Mouse (Mus musculus) neural tube, embryonic 11.5 days (tissue): Measurements from ENCODE around the gene Gna11. TPM values are rescaled to one million over a fixed set of nuclear protein-coding genes. Genes with fewer than 3 reads are reported as not detected.
A peak's percentile ranks its signal among the peaks of the same experiment; 100 is the strongest.

ENCODE experiments used
- ATAC-seq: fragments of 200-750 bp; cut with Nextera tagmentation; 2 replicates; pipeline ENCODE4 v1.8.0; 2017; ENCODE audit warnings: moderate number of reproducible peaks, mild to moderate bottlenecking, moderate TSS enrichment, moderate library complexity; ENCODE audit not compliant: insufficient read depth, low FRiP score, low TSS enrichment
- DNase-seq: peaks from one replicate; pipeline ENCODE4 v3.0.0-alpha.2; 2015; ENCODE audit warnings: low spot score
- H3K27ac ChIP-seq: fragments of 300-500 bp; sonication (generic); 2 replicates; pipeline ENCODE4 v1.5.1; 2014; ENCODE audit warnings: low read depth, mild to moderate bottlenecking, low read length
- H3K27me3 ChIP-seq: fragments of 300-500 bp; sonication (generic); 2 replicates; pipeline ENCODE4 v1.6.1; 2014; ENCODE audit warnings: mild to moderate bottlenecking, low read length, mixed read lengths; ENCODE audit not compliant: control insufficient read depth, insufficient read depth
- H3K36me3 ChIP-seq: fragments of 300-500 bp; sonication (generic); 2 replicates; pipeline ENCODE4 v1.6.1; 2014; ENCODE audit warnings: mild to moderate bottlenecking, low read length, moderate library complexity, mixed read lengths; ENCODE audit not compliant: control insufficient read depth, insufficient read depth
- H3K4me1 ChIP-seq: fragments of 300-500 bp; sonication (generic); 2 replicates; pipeline ENCODE4 v1.6.1; 2014; ENCODE audit warnings: low read length, mixed read lengths; ENCODE audit not compliant: control insufficient read depth, insufficient read depth
- H3K4me2 ChIP-seq: fragments of 300-500 bp; sonication (generic); 2 replicates; pipeline ENCODE4 v1.6.1; 2014; ENCODE audit warnings: low read depth, mild to moderate bottlenecking, moderate library complexity
- H3K4me3 ChIP-seq: fragments of 300-500 bp; sonication (generic); 2 replicates; pipeline ENCODE4 v1.5.1; 2014; ENCODE audit warnings: low read depth, low read length
- H3K9ac ChIP-seq: fragments of 300-500 bp; sonication (generic); 2 replicates; pipeline ENCODE4 v1.6.1; 2014; ENCODE audit warnings: mild to moderate bottlenecking, low read length
- H3K9me3 ChIP-seq: fragments of 300-500 bp; sonication (generic); 2 replicates; pipeline ENCODE4 v1.6.1; 2016; ENCODE audit warnings: low read length; ENCODE audit not compliant: control insufficient read depth
- WGBS: fragments of 180-500 bp; shearing (Covaris S2); extraction: QIAGEN DNeasy Blood & Tissue Kit; methylation state at CpG from one replicate; pipeline ENCODE4 v1.1.7; 2014; 5-methylcytosine and 5-hydroxymethylcytosine counted together
- polyA plus RNA-seq: library from polyadenylated mRNA; unstranded; fragments of >200 nt; fragmentation: Nextera tagmentation; extraction: Ambion mirVana; gene quantifications from 2 replicates; pipeline ENCODE4 v1.2.1, GENCODE M21; 2014

The Gna11 gene
- polyA plus RNA-seq, 1 experiment from 2014 or later: 78.8 TPM

GRCm38 (mm10) chr10:81575695-81576094, 30.7 kb upstream of the Gna11 start:
- peak overlapping the region; percentile 65 for H3K4me2 ChIP-seq
- peak overlapping the region; percentile 56 for H3K9ac ChIP-seq
- H3K9me3 ChIP-seq: no peaks in the 10 kb centered on the region
- no peak for ATAC-seq
- H3K4me3 ChIP-seq: peak overlapping the region; percentile 41
- no peaks in the 10 kb centered on the region for H3K36me3 ChIP-seq
- 2% methylated on average over 6 of the region's 6 CpGs for WGBS
- H3K27ac ChIP-seq: no peak overlapping the region
- H3K4me1 ChIP-seq: peaks cover 17% of the 10 kb centered on the region
- peaks cover 48% of the 10 kb centered on the region for H3K27me3 ChIP-seq
- DNase-seq: no peak

DNA sequence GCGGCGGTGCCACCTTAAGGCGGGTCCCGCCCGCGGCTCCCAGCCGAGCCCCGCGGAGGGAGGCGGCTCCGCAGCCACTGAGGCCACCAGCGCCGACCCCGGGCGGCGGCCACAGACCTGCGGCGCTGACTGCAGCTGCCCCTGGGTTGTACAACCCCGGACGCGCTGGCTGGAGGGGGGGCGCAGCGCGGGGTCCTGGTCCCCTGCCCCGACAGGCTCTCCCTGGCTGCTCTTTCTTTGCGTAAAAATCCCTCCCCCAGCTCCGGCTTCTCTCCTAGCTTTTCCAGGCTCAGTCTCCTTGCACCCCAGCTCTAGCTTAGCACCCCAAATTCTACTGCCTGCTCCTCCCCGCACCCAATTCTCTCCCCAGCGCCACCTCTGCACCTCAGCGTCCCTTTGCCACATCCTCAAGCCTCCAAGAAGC, 30.2 kb upstream of the Gna11 start:
- under 1% methylated on average over 30 of the region's 30 CpGs for WGBS
- peak; percentile 51 for DNase-seq
- Histone ChIP-seq H3K36me3 (no peaks in the 10 kb centered on the region), H3K4me2 (peak overlapping the region; percentile 65), H3K9ac (peak overlapping the region; percentile 56), H3K4me1 (peaks cover 21% of the 10 kb centered on the region), H3K27me3 (peaks cover 46% of the 10 kb centered on the region), H3K4me3 (peak overlapping the region; percentile 41), H3K27ac (no peak overlapping the region), H3K9me3 (no peaks in the 10 kb centered on the region)
- no peak for ATAC-seq

- Histone ChIP-seq H3K4me3 (peak within 1 kb of the TSS; percentile 41), H3K27ac (no peak within 1 kb of the TSS), H3K9ac (peak within 1 kb of the TSS; percentile 56), H3K9me3 (no peaks in the 10 kb centered on the region), H3K4me2 (peak within 1 kb of the TSS; percentile 65), H3K36me3 (no peaks in the 10 kb centered on the region), H3K27me3 (peaks cover 47% of the 10 kb centered on the region), H3K4me1 (peaks cover 24% of the 10 kb centered on the region)
- WGBS: 26% methylated on average over 10 of the region's 10 CpGs
- DNase-seq (no peak), ATAC-seq (no peak)
Measured at GRCm38 (mm10) chr10:81574081-81575056, 29.4 kb upstream of the Gna11 start, which contains the start of gene Tle2. Tle2 (plus strand) TSS chr10:81574561.

- Histone ChIP-seq H3K9ac (no peak overlapping the region), H3K27me3 (peaks cover 47% of the 10 kb centered on the region), H3K9me3 (no peaks in the 10 kb centered on the region), H3K4me1 (peaks cover 35% of the 10 kb centered on the region), H3K27ac (no peak overlapping the region), H3K4me2 (no peak overlapping the region; the same call in 1 of the 2 replicates), H3K4me3 (no peak overlapping the region), H3K36me3 (no peaks in the 10 kb centered on the region)
- DNase-seq (no peak), ATAC-seq (no peak)
- WGBS: 7% methylated on average over 9 of the region's 9 CpGs
Measured at GRCm38 (mm10) chr10:81572975-81573374, 28.0 kb upstream of the Gna11 start.

DNA sequence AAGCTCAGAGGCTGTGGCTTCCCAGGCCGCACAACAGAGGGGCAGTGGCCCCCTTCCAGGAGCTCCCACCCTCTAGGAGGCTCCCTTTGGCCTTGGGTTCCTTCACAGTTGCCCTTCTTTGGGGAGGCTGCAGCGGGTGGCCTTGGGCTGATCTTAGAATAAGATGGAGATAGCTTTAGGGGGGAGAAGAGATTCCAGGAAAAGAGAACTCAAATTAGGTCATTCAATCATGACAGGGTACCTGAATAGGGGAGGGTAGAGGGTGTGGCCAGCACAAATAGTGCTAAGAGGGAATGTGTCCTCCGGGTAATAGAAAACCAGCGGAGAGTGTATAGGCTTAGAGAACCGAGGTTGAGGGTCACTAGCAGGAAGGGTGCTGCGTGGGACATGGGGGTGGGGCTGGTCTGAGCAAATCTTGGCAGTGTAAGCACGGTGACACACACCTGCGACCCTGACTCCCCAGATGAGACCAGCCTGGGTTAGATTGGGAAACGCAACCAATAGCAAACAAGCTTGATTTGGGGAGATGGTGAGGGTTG, 27.2 kb upstream of the Gna11 start:
- H3K4me3 ChIP-seq: no peak overlapping the region
- 2% methylated on average over 9 of the region's 9 CpGs for WGBS

GRCm38 (mm10) chr10:81571501-81571876, 26.5 kb upstream of the Gna11 start:
- Histone ChIP-seq H3K27ac (no peak overlapping the region), H3K9me3 (no peaks in the 10 kb centered on the region), H3K4me1 (peaks cover 35% of the 10 kb centered on the region), H3K4me3 (peak overlapping the region; percentile 26), H3K36me3 (no peaks in the 10 kb centered on the region), H3K9ac (no peak overlapping the region), H3K4me2 (peak overlapping the region; percentile 47), H3K27me3 (peaks cover 48% of the 10 kb centered on the region)
- ATAC-seq: peak; percentile 92
- DNase-seq: peak; percentile 95
- 0% methylated on average over 18 of the region's 18 CpGs for WGBS

More for the DNA sequence above, 27.2 kb upstream of the Gna11 start:
- DNase-seq: no peak
- Histone ChIP-seq H3K27me3 (peaks cover 52% of the 10 kb centered on the region), H3K36me3 (no peaks in the 10 kb centered on the region), H3K4me2 (peak overlapping the region; percentile 21), H3K9ac (no peak overlapping the region), H3K27ac (no peak overlapping the region), H3K4me1 (peaks cover 35% of the 10 kb centered on the region), H3K9me3 (no peaks in the 10 kb centered on the region)
- ATAC-seq: no peak

DNA sequence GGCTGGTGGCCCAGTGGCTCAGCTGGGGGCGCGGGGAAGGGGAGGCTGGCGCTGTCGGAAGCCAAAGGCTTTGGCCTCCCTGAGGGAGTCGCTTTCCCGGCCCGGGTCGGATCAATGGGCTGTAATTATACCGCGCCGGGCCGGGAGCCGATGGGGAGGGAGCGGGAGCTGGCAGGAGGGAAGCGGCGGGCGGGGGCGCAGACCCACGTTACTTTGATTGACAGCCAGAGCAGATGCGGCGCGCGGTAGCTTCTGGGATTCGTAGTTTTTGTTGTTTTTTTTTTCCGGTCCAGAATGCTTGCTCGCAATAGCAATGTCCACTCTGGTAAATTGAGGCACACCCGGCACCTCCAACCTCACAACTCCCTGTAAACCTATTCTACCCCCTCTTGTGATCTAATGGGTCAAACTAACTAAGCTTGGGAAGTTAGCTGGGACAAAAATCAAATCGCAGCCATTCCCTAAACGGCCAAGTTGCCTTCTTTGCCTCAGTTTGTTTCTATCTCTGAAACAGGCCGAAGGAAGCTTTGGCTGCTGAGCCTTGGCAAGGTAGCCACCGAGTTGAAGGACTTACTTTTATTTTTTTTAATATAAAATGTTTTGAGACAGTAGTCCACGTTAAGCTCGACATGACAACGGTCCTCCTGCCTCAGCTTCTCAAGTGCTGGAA, 26.0 kb upstream of the Gna11 start:
- Histone ChIP-seq H3K9ac (no peak overlapping the region), H3K4me3 (peak overlapping the region; percentile 26), H3K4me2 (peak overlapping the region; percentile 47), H3K4me1 (peaks cover 35% of the 10 kb centered on the region), H3K9me3 (no peaks in the 10 kb centered on the region), H3K27me3 (peaks cover 47% of the 10 kb centered on the region), H3K27ac (0 out of 2 replicates have a peak overlapping the region, but pooled peaks have one; percentile 23), H3K36me3 (no peaks in the 10 kb centered on the region)
- under 1% methylated on average over 32 of the region's 34 CpGs for WGBS
- DNase-seq (peak; percentile 97), ATAC-seq (peak; percentile 68)

DNA sequence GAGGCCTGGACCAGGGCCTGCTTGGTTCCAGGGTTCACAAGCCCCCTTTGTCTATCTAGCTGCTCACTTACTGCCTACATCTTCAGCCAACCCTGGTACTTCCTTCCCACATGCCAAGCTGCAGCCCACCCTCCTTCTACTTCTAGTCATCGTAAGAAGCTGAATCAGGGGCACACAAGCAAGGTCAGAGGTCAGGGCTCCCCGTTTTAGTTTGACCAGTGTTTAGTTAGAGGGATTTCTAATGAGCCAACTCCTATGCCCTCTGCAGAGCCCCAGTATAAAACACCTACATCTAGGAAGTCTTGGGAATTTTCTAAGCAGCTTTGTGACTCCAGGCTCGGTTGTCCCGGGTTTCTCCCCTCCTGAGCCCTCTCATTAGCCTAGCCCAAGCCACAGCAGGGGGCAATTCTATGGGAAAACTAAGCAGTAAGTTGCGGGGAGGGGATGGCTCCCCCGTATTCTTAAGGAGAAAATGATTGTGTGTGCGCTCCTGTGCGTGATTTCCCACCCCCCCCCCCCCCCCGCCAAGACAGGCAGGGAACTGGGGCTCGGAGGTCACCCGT, 25.3 kb upstream of the Gna11 start:
- H3K27ac ChIP-seq: 0 out of 2 replicates have a peak overlapping the region, but pooled peaks have one; percentile 23
- under 1% methylated on average over 10 of the region's 11 CpGs for WGBS
- H3K4me1 ChIP-seq: peaks cover 31% of the 10 kb centered on the region
- H3K36me3 ChIP-seq: peaks cover 5% of the 10 kb centered on the region
- no peak overlapping the region for H3K9ac ChIP-seq
- DNase-seq (peak; percentile 33), ATAC-seq (peak; percentile 17; the same call in 1 of the 2 replicates)
- no peaks in the 10 kb centered on the region for H3K9me3 ChIP-seq
- H3K4me2 ChIP-seq: peak overlapping the region; percentile 47
- H3K27me3 ChIP-seq: peaks cover 46% of the 10 kb centered on the region
- peak overlapping the region; percentile 26; the same call in 1 of the 2 replicates for H3K4me3 ChIP-seq
